Comparison of ENCODE assay signal across 24 mouse cellular contexts in genomic region chr4:57109543-57109942, GRCm38 (mm10). TPM values are rescaled to one million over a fixed set of nuclear protein-coding genes. Genes with fewer than 3 reads are reported as not detected.
DNase-seq lines count a peak whose midpoint lies in the region; ATAC-seq and TF ChIP-seq lines count a peak whose summit lies in the region.
"Had no signal": no experiment of that assay in that cellular context is flagged by ENCODE, and none has a peak within 500 bp of the region (broad histone marks: within the 10 kb centered on the region; RNA-seq: fewer than 3 reads in every experiment).

No protein-coding gene starts in this region.

- H3K9me3 ChIP-seq in forebrain, postnatal 0 days (ENCODE audit: low read length), result no peaks in the 10 kb centered on the region
- H3K9me3 ChIP-seq in forebrain, embryonic 13.5 days (replicated peaks), result no peaks in the 10 kb centered on the region
- H3K9me3 ChIP-seq in midbrain, embryonic 13.5 days, result no peaks in the 10 kb centered on the region
- no peaks in the 10 kb centered on the region for H3K9me3 ChIP-seq in midbrain, embryonic 10.5 days (replicated peaks)
- H3K9me3 ChIP-seq in midbrain, embryonic 16.5 days (replicated peaks; ENCODE audit: control insufficient read depth, low read length, poor library complexity, severe bottlenecking), result no peaks in the 10 kb centered on the region
- H3K9me3 ChIP-seq: embryonic facial prominence, embryonic 12.5 days; heart, embryonic 10.5 days; hindbrain, embryonic 13.5 days had no signal

- no peak overlapping the region for H3K4me2 ChIP-seq in forebrain, postnatal 0 days (ENCODE audit: low read depth)
- H3K4me2 ChIP-seq in forebrain, embryonic 13.5 days, result no peak overlapping the region
- no peak overlapping the region for H3K4me2 ChIP-seq in midbrain, embryonic 13.5 days (replicated peaks)
- no peak overlapping the region for H3K4me2 ChIP-seq in midbrain, embryonic 16.5 days (ENCODE audit: low read length)
- H3K4me2 ChIP-seq: embryonic facial prominence, embryonic 12.5 days; hindbrain, embryonic 13.5 days had no signal

- 27% methylated on average over 4 of the region's 4 CpGs for WGBS in forebrain, postnatal 0 days
- WGBS in forebrain, embryonic 13.5 days, result 37% methylated on average over 4 of the region's 4 CpGs
- 62% methylated on average over 4 of the region's 4 CpGs for WGBS in midbrain, embryonic 13.5 days
- WGBS in midbrain, embryonic 10.5 days, result 81% methylated on average over 4 of the region's 4 CpGs
- WGBS in midbrain, embryonic 16.5 days, result 50% methylated on average over 4 of the region's 4 CpGs

- H3K36me3 ChIP-seq in forebrain, postnatal 0 days (ENCODE audit: insufficient read depth), result no peaks in the 10 kb centered on the region
- no peaks in the 10 kb centered on the region for H3K36me3 ChIP-seq in forebrain, embryonic 13.5 days (ENCODE audit: poor library complexity, severe bottlenecking)
- H3K36me3 ChIP-seq in midbrain, embryonic 13.5 days, result no peaks in the 10 kb centered on the region
- H3K36me3 ChIP-seq in midbrain, embryonic 10.5 days, result no peaks in the 10 kb centered on the region
- H3K36me3 ChIP-seq in midbrain, embryonic 16.5 days (ENCODE audit: control insufficient read depth, insufficient read depth, low read length), result no peaks in the 10 kb centered on the region
- H3K36me3 ChIP-seq: embryonic facial prominence, embryonic 12.5 days; G1E; heart, embryonic 10.5 days; hindbrain, embryonic 13.5 days had no signal

- no peaks in the 10 kb centered on the region for H3K4me1 ChIP-seq in forebrain, postnatal 0 days (ENCODE audit: insufficient read depth)
- peaks cover 5% of the 10 kb centered on the region; the same call in 1 of the 2 replicates for H3K4me1 ChIP-seq in forebrain, embryonic 13.5 days
- no peaks in the 10 kb centered on the region; the same call in 1 of the 2 replicates for H3K4me1 ChIP-seq in midbrain, embryonic 13.5 days (replicated peaks)
- H3K4me1 ChIP-seq in midbrain, embryonic 10.5 days, result peaks cover 9% of the 10 kb centered on the region; the same call in 1 of the 2 replicates
- peaks cover 4% of the 10 kb centered on the region for H3K4me1 ChIP-seq in midbrain, embryonic 16.5 days (ENCODE audit: control insufficient read depth, insufficient read depth, low read length)
- H3K4me1 ChIP-seq: heart, embryonic 10.5 days had no signal

- no peaks in the 10 kb centered on the region for H3K27me3 ChIP-seq in forebrain, postnatal 0 days (ENCODE audit: insufficient read depth, low read length)
- H3K27me3 ChIP-seq in forebrain, embryonic 13.5 days, result no peaks in the 10 kb centered on the region
- no peaks in the 10 kb centered on the region for H3K27me3 ChIP-seq in midbrain, embryonic 13.5 days
- H3K27me3 ChIP-seq in midbrain, embryonic 10.5 days (ENCODE audit: low read depth, poor library complexity, severe bottlenecking), result no peaks in the 10 kb centered on the region
- no peaks in the 10 kb centered on the region for H3K27me3 ChIP-seq in midbrain, embryonic 16.5 days (ENCODE audit: control insufficient read depth, insufficient read depth, low read depth, low read length)
- H3K27me3 ChIP-seq: hindbrain, embryonic 13.5 days had no signal

- no peak overlapping the region for H3K27ac ChIP-seq in forebrain, postnatal 0 days (ENCODE audit: low read depth, low read length)
- no peak overlapping the region for H3K27ac ChIP-seq in forebrain, embryonic 13.5 days
- H3K27ac ChIP-seq in midbrain, embryonic 13.5 days, result no peak overlapping the region
- H3K27ac ChIP-seq in midbrain, embryonic 10.5 days (replicated peaks), result no peak overlapping the region; the same call in 1 of the 2 replicates
- peak overlapping the region; percentile 2; the same call in 1 of the 2 replicates for H3K27ac ChIP-seq in midbrain, embryonic 16.5 days (ENCODE audit: low read length)
- H3K27ac ChIP-seq: embryonic facial prominence, embryonic 12.5 days; heart, embryonic 10.5 days; hindbrain, embryonic 13.5 days had no signal

- peak; percentile 77 for ATAC-seq in forebrain, postnatal 0 days
- ATAC-seq in forebrain, embryonic 13.5 days, result no peak
- peak; percentile 71 for ATAC-seq in midbrain, embryonic 13.5 days
- peak; percentile 61 for ATAC-seq in midbrain, embryonic 16.5 days
- ATAC-seq: CD4-positive, CD25-positive, alpha-beta regulatory T cell, adult 4 months; inflammation-experienced regulatory T-cells, adult 6 months had no signal

- TF ChIP-seq CTCF in forebrain, postnatal 0 days (IDR thresholded peaks at IDR 0.05; ENCODE audit: low read depth), result no peak

- no peak overlapping the region for H3K4me3 ChIP-seq in forebrain, postnatal 0 days (ENCODE audit: low read depth, low read length)
- H3K4me3 ChIP-seq in forebrain, embryonic 13.5 days, result no peak overlapping the region
- no peak overlapping the region for H3K4me3 ChIP-seq in midbrain, embryonic 13.5 days (replicated peaks)
- no peak overlapping the region for H3K4me3 ChIP-seq in midbrain, embryonic 10.5 days
- H3K4me3 ChIP-seq in midbrain, embryonic 16.5 days (ENCODE audit: low read depth, low read length), result no peak overlapping the region
- H3K4me3 ChIP-seq: embryonic facial prominence, embryonic 12.5 days; heart, embryonic 10.5 days; hindbrain, embryonic 13.5 days had no signal

- DNase-seq in forebrain, postnatal 0 days, result no peak
- no peak for DNase-seq in midbrain, embryonic 10.5 days (ENCODE audit: low spot score)
- DNase-seq in retina, postnatal 1 day, result peak; percentile 69
- no peak for DNase-seq in ovary, postnatal 10 days (ENCODE audit: low spot score)
- no peak for DNase-seq in B cell, adult 2 months
- DNase-seq: adrenal gland, adult 8-10 months; adrenal gland, postnatal 36 days; cerebellum, adult 11 months; cerebellum, adult 8-10 months; cerebellum, postnatal 14 days; embryo, embryonic 11 days; gastrocnemius, postnatal 36 days; heart, adult 11 months; heart, postnatal 10 days; heart, postnatal 4 days had no signal

- H3K9ac ChIP-seq in forebrain, postnatal 0 days, result no peak overlapping the region
- H3K9ac ChIP-seq in forebrain, embryonic 13.5 days, result no peak overlapping the region
- no peak overlapping the region for H3K9ac ChIP-seq in midbrain, embryonic 13.5 days (replicated peaks)
- no peak overlapping the region for H3K9ac ChIP-seq in midbrain, embryonic 16.5 days (ENCODE audit: low read depth, low read length)
- H3K9ac ChIP-seq: embryonic facial prominence, embryonic 12.5 days; hindbrain, embryonic 13.5 days had no signal

RNA-seq across cellular contexts. Expression of gene Epb41l4b, which starts 33.7 kb away (rescaled TPM):
- 4.2 and 6.2 TPM in 2 replicates for total RNA-seq in forebrain, postnatal 0 days (2014; rRNA removed)
- polyA plus RNA-seq in forebrain, postnatal 0 days (2015; fragmentation: Nextera tagmentation; extraction: Ambion mirVana), result 0.96 and 1.8 TPM in 2 replicates
- 0.56 and 0.67 TPM in 2 replicates for polyA plus RNA-seq in forebrain, embryonic 13.5 days (2015; fragmentation: Nextera tagmentation; extraction: Ambion mirVana)
- 1.9 and 2.3 TPM in 2 replicates for polyA plus RNA-seq in midbrain, embryonic 13.5 days (2015; fragmentation: Nextera tagmentation; extraction: Ambion mirVana)
- 0.37 and 0.52 TPM in 2 replicates for polyA plus RNA-seq in midbrain, embryonic 10.5 days (2016; fragmentation: Nextera tagmentation; extraction: Ambion mirVana)
- polyA plus RNA-seq in midbrain, embryonic 16.5 days (2015; fragmentation: Nextera tagmentation; extraction: Ambion mirVana), result 3.1 and 4.3 TPM in 2 replicates
- polyA plus RNA-seq: CD4-positive, CD25-positive, alpha-beta regulatory T cell, adult 4 months; G1E; inflammation-experienced regulatory T-cells, adult 6 months had no signal
